Mouse (Mus musculus) lung, postnatal 0 days (tissue): ENCODE data around the gene Hectd2.

Experiments
- CTCF ChIP-seq: IDR thresholded peaks from 2 replicates; pipeline ENCODE4 v1.5.1; 2016; ENCODE audit warnings: antibody characterized with exemption, mild to moderate bottlenecking
- EP300 ChIP-seq: IDR thresholded peaks from 2 replicates; pipeline ENCODE4 v1.6.1; 2016; ENCODE audit warnings: antibody characterized with exemption, mild to moderate bottlenecking, control low read depth

- TF ChIP-seq CTCF (no peak), EP300 (no peak)
These were observed 551 bp downstream of the Hectd2 start for GRCm38 (mm10) chr19:36554785-36555595.
